Mouse (Mus musculus) MEL (cell line): Measurements from ENCODE around the gene Klhl23.

ENCODE experiments used
- MAZ ChIP-seq: IDR thresholded peaks from 2 replicates; pipeline ENCODE4 v1.6.1; 2012; ENCODE audit warnings: low read depth, mild to moderate bottlenecking, inconsistent platforms, low read length, improper control_type of control experiment
- POLR2A ChIP-seq, 2 experiments: IDR thresholded peaks; 2 replicates each; pipeline ENCODE4 v1.6.1; 2011 to 2012; ENCODE audit warnings: low read length in 2 of 2, mild to moderate bottlenecking in 2 of 2, control low read depth in 1 of 2, improper control_type of control experiment in 1 of 2, low read depth in 1 of 2, moderate library complexity in 1 of 2; ENCODE audit not compliant: control insufficient read depth in 1 of 2, insufficient read depth in 1 of 2, poor library complexity in 1 of 2
- USF1 ChIP-seq: IDR thresholded peaks from 2 replicates; pipeline ENCODE4 v1.6.1; 2014; ENCODE audit warnings: low read depth, mild to moderate bottlenecking, inconsistent platforms, low read length, improper control_type of control experiment, moderate library complexity
- ZNF384 ChIP-seq: IDR thresholded peaks from 2 replicates; pipeline ENCODE4 v1.6.1; 2012; ENCODE audit warnings: low read depth, mild to moderate bottlenecking, inconsistent platforms, low read length, improper control_type of control experiment

DNA sequence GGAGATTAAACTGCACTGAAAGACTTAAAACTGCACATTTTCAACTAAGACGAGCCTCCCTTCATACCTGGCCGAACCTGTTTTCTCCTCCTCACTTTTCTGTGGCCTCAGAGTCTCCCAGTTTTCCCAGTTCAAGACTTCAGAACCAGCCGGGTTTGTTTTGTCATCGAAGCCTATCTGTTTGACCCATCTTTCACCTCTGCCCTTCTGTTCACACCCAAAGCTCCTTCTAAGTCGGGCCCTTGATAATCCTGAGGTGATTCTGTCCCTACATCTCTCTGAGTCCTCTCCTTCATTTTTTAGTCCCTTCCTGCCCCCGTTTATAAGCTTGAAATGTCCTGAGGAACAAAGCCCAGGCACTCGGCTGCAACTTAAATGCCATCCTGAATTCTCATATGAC lies 6.3 kb downstream of the Klhl23 start:
- no peak for TF ChIP-seq USF1
- no peak for TF ChIP-seq MAZ
- no peak for TF ChIP-seq ZNF384
- TF ChIP-seq POLR2A (IDR thresholded peaks at IDR 0.05; ENCODE audit: control insufficient read depth in 1 of 2, insufficient read depth in 1 of 2, low read depth in 1 of 2, low read length in 2 of 2, poor library complexity in 1 of 2) = no peak
